Mouse (Mus musculus) lung, embryonic 15.5 days (tissue): ENCODE measurements around the gene Serpinb5. TPM values are rescaled to one million over a fixed set of nuclear protein-coding genes. Genes with fewer than 3 reads are reported as not detected.

Experiments
- ATAC-seq: fragments of 200-750 bp; cut with Nextera tagmentation; 2 replicates; pipeline ENCODE4 v1.8.0; 2017; ENCODE audit warnings: moderate number of reproducible peaks, borderline replicate concordance; ENCODE audit not compliant: low FRiP score, low TSS enrichment; ENCODE audit errors: extremely low read depth
- H3K27ac ChIP-seq: fragments of 300-500 bp; sonication (generic); 2 replicates; pipeline ENCODE4 v1.5.1; 2015; ENCODE audit warnings: moderate library complexity, mild to moderate bottlenecking, inconsistent platforms
- H3K27me3 ChIP-seq: fragments of 300-500 bp; sonication (generic); 2 replicates; pipeline ENCODE4 v1.6.1; 2015; ENCODE audit warnings: inconsistent platforms
- H3K36me3 ChIP-seq: fragments of 300-500 bp; sonication (generic); 2 replicates; pipeline ENCODE4 v1.6.1; 2015; ENCODE audit warnings: inconsistent platforms
- H3K4me1 ChIP-seq: fragments of 300-500 bp; sonication (generic); 2 replicates; pipeline ENCODE4 v1.6.1; 2015; ENCODE audit warnings: inconsistent platforms
- H3K4me2 ChIP-seq: fragments of 300-500 bp; sonication (generic); 2 replicates; pipeline ENCODE4 v1.6.1; 2015; ENCODE audit warnings: inconsistent platforms, mild to moderate bottlenecking, moderate library complexity
- H3K4me3 ChIP-seq: fragments of 300-500 bp; sonication (generic); 2 replicates; pipeline ENCODE4 v1.5.1; 2015; ENCODE audit warnings: mild to moderate bottlenecking, inconsistent platforms
- H3K9ac ChIP-seq: fragments of 300-500 bp; sonication (generic); 2 replicates; pipeline ENCODE4 v1.6.1; 2015; ENCODE audit warnings: inconsistent platforms
- H3K9me3 ChIP-seq: fragments of 300-500 bp; sonication (generic); 2 replicates; pipeline ENCODE4 v1.6.1; 2016; ENCODE audit warnings: inconsistent platforms
- WGBS: fragments of 180-500 bp; shearing (Covaris S2); methylation state at CpG from one replicate; pipeline ENCODE4 v1.1.7; 2015; 5-methylcytosine and 5-hydroxymethylcytosine counted together
- polyA plus RNA-seq: library from polyadenylated mRNA; unstranded; fragments of >200 nt; fragmentation: Nextera tagmentation; extraction: Ambion mirVana; gene quantifications from 2 replicates; pipeline ENCODE4 v1.2.1, GENCODE M21; 2015

The Serpinb5 gene
- polyA plus RNA-seq = 0.49 and 1.1 TPM in 2 replicates

DNA sequence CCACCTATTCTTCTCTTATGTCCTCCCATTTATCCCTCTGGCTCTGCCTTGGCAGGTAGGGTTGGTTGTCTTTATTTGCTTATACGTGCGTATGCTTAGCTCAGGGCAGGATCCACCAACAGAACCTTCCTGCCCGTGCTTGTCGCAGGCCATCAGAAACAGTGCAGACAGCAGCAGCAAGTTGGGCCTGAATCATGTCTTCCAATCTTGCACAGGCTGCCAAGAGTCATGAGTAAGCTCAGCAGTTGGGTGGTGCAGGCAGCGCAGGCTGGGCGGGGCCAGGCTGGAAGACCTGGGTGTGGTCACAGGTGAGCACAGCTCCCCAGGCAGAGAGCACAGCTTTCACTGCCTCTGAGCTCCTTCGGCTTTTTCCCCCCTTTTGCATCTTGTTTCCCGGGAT, at the start of gene Serpinb5:
Serpinb5 (plus strand) TSS at position 327 of the 400 bp plus-strand sequence.
- H3K4me3 ChIP-seq = no peak within 1 kb of the TSS

DNA sequence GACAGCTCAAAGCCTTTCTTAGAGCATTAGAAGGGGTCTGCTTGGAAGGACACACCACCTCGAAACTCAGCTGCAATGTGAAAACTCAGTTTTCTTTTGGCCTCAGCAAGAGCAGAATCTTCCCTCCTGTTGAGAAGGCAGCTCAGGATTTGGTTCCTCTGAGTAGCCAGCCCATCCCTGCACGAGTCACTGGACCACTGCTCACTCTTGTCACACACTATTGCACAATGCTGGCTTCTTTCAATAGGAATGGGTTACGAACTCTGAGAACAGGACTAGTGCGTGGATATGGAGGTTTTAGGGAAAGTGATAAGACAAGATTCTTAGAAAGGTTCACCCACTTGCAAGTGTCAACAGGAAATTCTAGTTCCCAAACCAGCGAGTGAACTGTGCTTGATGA, 46.1 kb upstream of the Serpinb5 start:
- Histone ChIP-seq H3K4me3 (no peak overlapping the region), H3K36me3 (no peaks in the 10 kb centered on the region), H3K27me3 (no peaks in the 10 kb centered on the region), H3K4me1 (no peaks in the 10 kb centered on the region), H3K27ac (no peak overlapping the region), H3K9ac (no peak overlapping the region), H3K4me2 (no peak overlapping the region), H3K9me3 (no peaks in the 10 kb centered on the region)
- WGBS = 55% methylated on average over 5 of the region's 5 CpGs
- no peak for ATAC-seq

More for the DNA sequence above, at the start of gene Serpinb5:
- Histone ChIP-seq H3K4me1 (no peaks in the 10 kb centered on the region), H3K4me2 (no peak within 1 kb of the TSS), H3K9ac (no peak within 1 kb of the TSS), H3K9me3 (no peaks in the 10 kb centered on the region), H3K36me3 (no peaks in the 10 kb centered on the region), H3K27ac (no peak within 1 kb of the TSS), H3K27me3 (no peaks in the 10 kb centered on the region)
- ATAC-seq = no peak
- 51% methylated on average over 8 of the region's 8 CpGs for WGBS

DNA sequence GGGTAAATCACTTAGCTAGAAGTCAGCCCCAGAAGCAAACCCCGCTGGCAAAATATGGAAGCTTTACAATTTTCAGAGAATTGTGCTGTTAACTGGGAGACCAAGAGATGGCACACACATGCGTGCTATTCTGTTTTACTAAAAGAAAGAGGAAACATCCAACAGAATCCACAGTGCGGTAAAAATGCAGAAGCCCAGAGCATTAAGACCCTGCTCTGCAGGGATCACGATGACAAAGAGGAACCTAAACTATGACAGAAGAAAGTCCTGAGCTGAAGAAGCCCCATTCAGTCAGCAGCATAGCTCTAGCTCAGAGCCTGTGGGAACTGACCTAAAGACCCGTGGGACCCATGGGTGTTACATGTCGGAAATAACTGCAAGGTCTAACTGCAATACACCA, 45.7 kb upstream of the Serpinb5 start:
- no peak overlapping the region for H3K9ac ChIP-seq
- WGBS = 85% methylated on average over 6 of the region's 6 CpGs

DNA sequence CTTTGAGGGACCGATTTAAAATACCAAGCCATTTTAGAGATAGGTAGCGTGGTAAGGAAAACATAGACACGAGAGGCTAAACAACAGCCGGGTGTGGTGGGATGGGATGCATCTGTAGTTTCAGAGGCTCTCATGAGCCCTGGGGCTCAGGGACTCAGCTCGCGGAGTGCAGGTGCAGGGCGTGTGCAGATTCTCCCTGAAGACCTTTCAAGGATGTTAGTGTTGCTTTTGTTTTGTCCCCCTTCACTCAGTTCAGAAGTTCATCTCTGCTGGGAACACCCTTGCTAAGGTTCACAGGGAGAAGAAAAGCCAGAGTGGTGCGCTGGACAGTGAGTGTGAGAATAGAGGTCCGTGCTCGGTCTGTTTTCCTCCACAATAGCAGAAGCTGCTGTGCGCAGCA, 44.2 kb upstream of the Serpinb5 start:
- H3K9ac ChIP-seq = no peak overlapping the region
- 72% methylated on average over 11 of the region's 11 CpGs for WGBS
- H3K4me3 ChIP-seq = no peak overlapping the region

More for the DNA sequence above, 45.7 kb upstream of the Serpinb5 start:
- H3K4me2 ChIP-seq = no peak overlapping the region
- no peaks in the 10 kb centered on the region for H3K27me3 ChIP-seq
- no peak for ATAC-seq
- H3K36me3 ChIP-seq = no peaks in the 10 kb centered on the region
- H3K27ac ChIP-seq = no peak overlapping the region
- no peaks in the 10 kb centered on the region for H3K4me1 ChIP-seq
- no peaks in the 10 kb centered on the region for H3K9me3 ChIP-seq
- H3K4me3 ChIP-seq = no peak overlapping the region

DNA sequence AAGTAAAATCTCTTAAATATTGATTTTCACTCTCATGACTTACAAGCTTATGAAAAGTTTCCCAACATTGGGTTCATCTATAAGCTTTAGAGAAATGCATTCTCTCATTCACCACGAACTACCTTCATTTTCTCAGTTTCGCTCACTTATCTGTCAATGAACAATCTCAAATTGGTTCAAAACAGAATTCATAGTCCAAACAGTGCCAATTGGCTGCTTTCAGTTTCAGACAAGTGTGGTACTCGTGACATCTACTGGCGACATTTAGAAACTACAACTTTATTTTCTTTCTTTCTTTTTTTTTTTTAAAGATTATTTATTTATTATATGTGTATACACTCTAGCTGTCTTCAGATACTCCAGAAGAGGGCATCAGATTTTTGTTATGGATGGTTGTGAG, 42.6 kb upstream of the Serpinb5 start:
- ATAC-seq = no peak
- no peak overlapping the region for H3K4me3 ChIP-seq
- WGBS = 18% methylated on average over 4 of the region's 4 CpGs
- no peak overlapping the region; the same call in 1 of the 2 replicates for H3K4me2 ChIP-seq
- H3K9ac ChIP-seq = no peak overlapping the region
- no peak overlapping the region for H3K27ac ChIP-seq
- no peaks in the 10 kb centered on the region for H3K36me3 ChIP-seq
- H3K4me1 ChIP-seq = no peaks in the 10 kb centered on the region
- H3K9me3 ChIP-seq = no peaks in the 10 kb centered on the region
- no peaks in the 10 kb centered on the region for H3K27me3 ChIP-seq

More for the DNA sequence above, 44.2 kb upstream of the Serpinb5 start:
- Histone ChIP-seq H3K27ac (no peak overlapping the region), H3K27me3 (no peaks in the 10 kb centered on the region), H3K4me2 (no peak overlapping the region), H3K36me3 (no peaks in the 10 kb centered on the region), H3K9me3 (no peaks in the 10 kb centered on the region), H3K4me1 (no peaks in the 10 kb centered on the region)
- no peak for ATAC-seq

DNA sequence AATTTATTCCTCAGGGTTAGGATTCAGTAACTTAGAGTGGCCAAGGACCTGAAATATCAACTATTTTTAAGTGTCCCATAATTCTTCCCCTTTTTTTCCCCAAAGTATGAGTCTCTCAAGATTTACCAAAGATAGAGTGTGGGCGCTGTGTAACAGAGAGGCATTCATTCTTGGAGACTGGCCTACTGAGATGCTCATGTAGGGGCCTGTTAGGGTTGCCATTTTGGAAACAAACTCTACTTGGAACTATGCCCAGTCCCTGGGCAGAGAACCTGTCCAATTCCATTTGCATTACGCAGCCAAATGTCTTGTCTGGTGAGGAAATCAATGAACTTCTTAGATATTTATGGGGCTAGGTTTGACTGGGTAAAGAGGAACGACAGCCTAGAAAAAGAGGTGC, 38.7 kb upstream of the Serpinb5 start:
- H3K27me3 ChIP-seq = no peaks in the 10 kb centered on the region
- no peaks in the 10 kb centered on the region for H3K4me1 ChIP-seq
- ATAC-seq = no peak
- no peaks in the 10 kb centered on the region for H3K9me3 ChIP-seq
- no peak overlapping the region for H3K9ac ChIP-seq
- no peak overlapping the region for H3K27ac ChIP-seq
- H3K4me3 ChIP-seq = no peak overlapping the region
- H3K4me2 ChIP-seq = no peak overlapping the region
- no peaks in the 10 kb centered on the region for H3K36me3 ChIP-seq
- WGBS = 72% methylated on average over 3 of the region's 3 CpGs

DNA sequence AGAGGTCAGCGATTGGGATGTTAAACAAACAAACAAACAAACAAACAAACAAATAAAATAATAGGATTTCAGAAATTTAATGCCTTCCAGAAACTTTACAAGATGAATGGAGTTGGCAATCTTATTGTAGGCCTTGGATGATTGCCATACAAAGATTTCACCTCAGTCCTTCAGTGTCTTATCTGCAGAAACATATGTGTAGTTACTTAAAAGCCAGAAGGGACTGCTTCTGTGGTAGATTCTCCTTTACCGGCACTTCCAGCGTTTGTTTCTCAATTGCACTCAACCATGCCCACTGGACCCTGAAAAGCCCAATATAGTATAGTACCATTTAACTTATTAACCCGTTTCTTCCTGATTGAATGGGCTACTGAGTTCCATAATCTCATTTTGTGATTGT, 32.2 kb upstream of the Serpinb5 start:
- Histone ChIP-seq H3K9me3 (no peaks in the 10 kb centered on the region), H3K4me2 (no peak overlapping the region), H3K9ac (no peak overlapping the region), H3K4me1 (no peaks in the 10 kb centered on the region), H3K36me3 (no peaks in the 10 kb centered on the region), H3K27me3 (no peaks in the 10 kb centered on the region), H3K4me3 (no peak overlapping the region), H3K27ac (no peak overlapping the region)
- no peak for ATAC-seq
- 67% methylated on average over 4 of the region's 4 CpGs for WGBS

DNA sequence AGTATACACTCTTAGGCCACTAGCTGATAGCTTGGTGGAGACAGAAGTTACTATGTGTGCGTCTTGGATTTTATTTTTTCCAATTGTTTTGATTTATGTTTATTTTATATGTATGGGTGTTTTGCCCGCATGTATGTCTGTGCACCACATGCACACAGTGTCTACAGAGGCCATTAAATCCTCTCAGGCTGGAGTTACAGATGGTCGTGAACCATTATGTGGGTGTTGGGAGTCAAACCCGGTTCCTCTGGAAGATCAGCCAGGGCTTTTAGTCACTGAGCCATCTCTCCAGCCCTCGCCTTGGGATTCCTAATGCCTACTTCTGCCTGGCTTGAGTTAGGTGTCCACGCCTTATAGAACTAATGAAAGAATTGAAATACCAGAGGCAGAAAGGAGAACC, 4.6 kb downstream of the Serpinb5 start:
- Histone ChIP-seq H3K4me1 (no peaks in the 10 kb centered on the region), H3K36me3 (no peaks in the 10 kb centered on the region), H3K4me2 (no peak overlapping the region), H3K9ac (no peak overlapping the region), H3K4me3 (no peak overlapping the region), H3K9me3 (no peaks in the 10 kb centered on the region), H3K27ac (no peak overlapping the region), H3K27me3 (no peaks in the 10 kb centered on the region)
- ATAC-seq = no peak
- 85% methylated on average over 6 of the region's 6 CpGs for WGBS

DNA sequence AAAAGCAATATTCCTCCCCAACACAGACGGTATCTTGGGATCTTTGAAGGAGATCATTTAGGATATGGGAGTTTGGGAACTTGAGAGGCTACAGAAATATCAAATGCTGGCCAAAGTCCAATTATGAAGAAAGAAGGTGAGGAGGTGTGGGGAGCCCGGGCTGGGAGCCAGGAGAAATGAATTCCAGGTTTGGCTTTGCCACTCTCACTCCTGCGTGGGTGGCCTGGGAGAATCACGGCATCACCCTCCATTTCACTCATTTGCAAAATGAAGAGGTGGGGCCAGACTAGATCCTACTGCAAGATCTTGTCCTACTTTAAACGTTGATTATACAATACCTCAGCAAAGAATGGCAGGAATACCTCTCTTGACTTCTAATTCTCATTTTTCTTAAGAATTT, 5.1 kb downstream of the Serpinb5 start:
- H3K27me3 ChIP-seq = no peaks in the 10 kb centered on the region
- 51% methylated on average over 5 of the region's 5 CpGs for WGBS
- no peaks in the 10 kb centered on the region for H3K4me1 ChIP-seq
- no peaks in the 10 kb centered on the region for H3K36me3 ChIP-seq
- no peak overlapping the region for H3K9ac ChIP-seq
- no peak overlapping the region for H3K27ac ChIP-seq
- no peak overlapping the region for H3K4me3 ChIP-seq
- no peaks in the 10 kb centered on the region for H3K9me3 ChIP-seq
- ATAC-seq = no peak
- no peak overlapping the region for H3K4me2 ChIP-seq

DNA sequence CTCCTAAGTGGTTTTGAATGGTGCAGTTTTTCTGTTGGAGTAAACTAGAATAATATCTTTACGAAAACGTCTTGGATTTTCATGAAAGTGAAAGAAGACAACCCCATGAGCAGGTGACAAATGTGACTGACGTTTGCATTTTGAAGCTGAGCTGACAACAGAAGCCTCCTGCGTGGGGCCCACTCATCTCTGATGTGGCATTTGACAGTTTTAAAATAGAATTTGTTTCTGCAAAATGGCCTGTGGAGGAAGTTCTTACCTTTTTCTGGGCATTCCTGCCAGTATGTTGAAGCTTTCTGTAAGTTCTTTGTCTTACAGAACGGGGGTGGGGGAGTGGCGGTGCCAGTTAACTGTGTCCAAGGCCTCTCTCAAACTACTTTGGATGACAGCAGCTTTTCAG, 5.8 kb downstream of the Serpinb5 start:
- no peaks in the 10 kb centered on the region for H3K9me3 ChIP-seq
- H3K27me3 ChIP-seq = no peaks in the 10 kb centered on the region
- H3K27ac ChIP-seq = no peak overlapping the region
- H3K4me1 ChIP-seq = no peaks in the 10 kb centered on the region
- no peaks in the 10 kb centered on the region for H3K36me3 ChIP-seq
- no peak for ATAC-seq
- no peak overlapping the region for H3K9ac ChIP-seq
- H3K4me2 ChIP-seq = no peak overlapping the region
- H3K4me3 ChIP-seq = no peak overlapping the region
- 71% methylated on average over 6 of the region's 6 CpGs for WGBS

DNA sequence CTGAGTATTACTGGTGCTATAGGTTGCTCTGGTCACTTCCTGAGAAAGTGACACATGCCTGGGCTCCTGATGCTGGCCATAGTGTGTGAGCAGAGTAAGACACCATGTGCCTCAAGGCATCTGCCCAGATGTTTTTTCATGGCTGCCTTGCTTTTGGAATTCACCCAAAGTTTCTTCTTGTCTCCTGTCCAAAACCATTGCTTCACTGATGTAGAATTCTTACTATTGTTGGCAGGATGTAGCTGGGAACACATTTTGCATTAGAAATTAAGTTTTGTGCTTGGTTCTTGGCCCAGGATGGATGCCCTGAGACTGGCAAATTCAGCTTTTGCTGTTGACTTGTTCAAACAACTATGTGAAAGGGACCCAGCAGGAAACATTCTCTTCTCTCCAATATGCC, 9.0 kb downstream of the Serpinb5 start:
- H3K27me3 ChIP-seq = no peaks in the 10 kb centered on the region
- H3K9me3 ChIP-seq = no peaks in the 10 kb centered on the region
- H3K27ac ChIP-seq = no peak overlapping the region
- no peak overlapping the region for H3K4me3 ChIP-seq
- no peak overlapping the region for H3K4me2 ChIP-seq
- H3K9ac ChIP-seq = no peak overlapping the region
- no peak for ATAC-seq
- H3K36me3 ChIP-seq = no peaks in the 10 kb centered on the region
- H3K4me1 ChIP-seq = no peaks in the 10 kb centered on the region

DNA sequence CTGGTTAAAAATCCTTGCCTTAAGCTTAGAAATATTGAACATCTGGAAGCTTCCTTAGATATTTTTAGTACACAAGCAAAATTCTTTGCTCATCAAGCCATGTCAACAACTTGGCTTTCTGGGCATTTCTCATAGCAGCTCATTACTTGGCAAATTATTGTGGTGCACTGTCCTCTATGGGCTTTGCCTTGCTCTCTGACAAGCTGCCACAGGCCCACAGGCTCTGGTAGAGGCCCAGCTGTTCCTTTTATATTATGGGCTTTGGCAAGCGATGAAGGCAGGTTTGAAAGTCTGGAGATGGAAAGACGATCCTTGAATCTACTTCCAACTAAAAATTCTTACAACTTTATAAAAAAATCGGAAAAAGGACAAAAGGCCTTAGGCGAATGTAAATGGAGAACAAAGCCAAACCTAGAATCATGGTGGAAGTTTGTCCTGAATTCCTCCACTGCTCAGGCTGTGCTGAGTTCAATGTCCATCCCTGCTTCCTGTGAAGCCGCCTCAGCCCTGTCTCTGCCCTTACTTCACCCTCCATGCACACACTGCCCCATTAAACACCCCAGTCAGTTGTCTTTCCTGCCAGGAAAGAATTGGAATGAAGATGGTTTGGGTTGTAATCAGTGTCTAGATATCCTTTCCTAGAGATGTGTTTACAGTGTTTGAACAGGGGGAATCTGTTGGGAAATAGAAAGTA, 14.4 kb downstream of the Serpinb5 start:
- H3K4me3 ChIP-seq = no peak overlapping the region
- H3K27ac ChIP-seq = no peak overlapping the region
- H3K4me1 ChIP-seq = no peaks in the 10 kb centered on the region; the same call in 1 of the 2 replicates
- H3K36me3 ChIP-seq = no peaks in the 10 kb centered on the region
- no peak overlapping the region for H3K9ac ChIP-seq
- H3K4me2 ChIP-seq = no peak overlapping the region
- H3K27me3 ChIP-seq = no peaks in the 10 kb centered on the region
- 76% methylated on average over 5 of the region's 5 CpGs for WGBS
- no peaks in the 10 kb centered on the region for H3K9me3 ChIP-seq
- peak; percentile 57; the same call in 1 of the 2 replicates for ATAC-seq

DNA sequence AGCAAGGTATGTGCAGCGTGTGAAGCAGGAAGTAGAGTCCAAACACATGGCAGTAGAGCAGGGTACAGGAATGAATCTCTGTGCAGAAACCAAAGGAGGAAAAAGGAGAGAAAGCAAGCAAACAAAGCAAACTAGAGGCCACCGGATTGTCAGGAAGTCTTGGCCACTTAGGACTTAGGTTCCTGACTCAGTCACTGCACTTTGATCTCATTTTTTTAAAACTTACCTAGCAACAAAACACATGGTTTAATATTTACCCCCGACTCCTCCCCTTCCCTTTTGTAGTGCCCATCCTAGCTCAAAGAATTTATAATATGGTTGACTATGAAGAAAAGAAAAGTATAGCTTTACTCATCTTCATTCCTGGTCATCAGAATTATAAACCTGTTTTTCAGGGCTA, 15.2 kb downstream of the Serpinb5 start:
- no peak overlapping the region for H3K4me2 ChIP-seq
- no peaks in the 10 kb centered on the region; the same call in 1 of the 2 replicates for H3K4me1 ChIP-seq
- H3K4me3 ChIP-seq = no peak overlapping the region
- WGBS = 61% methylated on average over 3 of the region's 3 CpGs
- no peak for ATAC-seq
- no peak overlapping the region for H3K9ac ChIP-seq
- no peaks in the 10 kb centered on the region for H3K27me3 ChIP-seq
- H3K9me3 ChIP-seq = no peaks in the 10 kb centered on the region
- H3K36me3 ChIP-seq = no peaks in the 10 kb centered on the region
- no peak overlapping the region for H3K27ac ChIP-seq
